Mouse (Mus musculus) gastrocnemius, postnatal 36 days (tissue): ENCODE results near the gene Grik2. TPM values are rescaled to one million over a fixed set of nuclear protein-coding genes. Genes with fewer than 3 reads are reported as not detected.
"Not testable (repeated sequence)": the region's sequence is repeated elsewhere in the genome, so short reads cannot be mapped to it uniquely, and the experiment has no call there.

Source experiments
- DNase-seq, 2 experiments: peaks; one replicate each; pipeline ENCODE4 v3.0.0; 2022
- intact Hi-C: fragments of 180-260 bp; cut with DNase I; formaldehyde crosslinking; loops from one replicate; pipeline ENCODE4 v1.15.1; 2025
- total RNA-seq, 2 experiments: library from RNA; stranded (reverse); gene quantifications; 2 replicates each; pipeline ENCODE4 v1.2.3; 2021

Gene Grik2
- total RNA-seq, 2 experiments from 2014 or later: 0.10 to 0.35 TPM

DNA sequence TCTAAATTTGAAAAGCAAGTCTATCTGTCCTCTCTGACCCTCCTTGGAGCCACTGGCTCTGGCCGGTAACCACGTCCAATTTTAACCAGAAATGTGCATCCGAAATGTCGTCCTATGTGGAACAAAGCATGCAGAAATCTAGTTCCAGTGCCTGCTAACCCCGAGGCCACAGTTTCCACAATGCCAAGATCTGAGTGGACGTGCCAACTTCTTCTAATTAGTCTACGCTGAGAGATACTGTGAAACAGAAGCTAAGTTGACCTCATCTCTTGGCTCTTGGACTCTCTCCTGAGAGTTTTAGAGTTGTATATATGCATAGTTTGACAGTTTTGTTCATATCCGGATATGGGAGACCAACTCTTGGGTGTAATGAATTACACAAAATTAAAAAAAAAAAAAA lies 84.1 kb downstream of the Grik2 start:
- DNase-seq: no peak
- intact Hi-C loops: no loop called here

DNA sequence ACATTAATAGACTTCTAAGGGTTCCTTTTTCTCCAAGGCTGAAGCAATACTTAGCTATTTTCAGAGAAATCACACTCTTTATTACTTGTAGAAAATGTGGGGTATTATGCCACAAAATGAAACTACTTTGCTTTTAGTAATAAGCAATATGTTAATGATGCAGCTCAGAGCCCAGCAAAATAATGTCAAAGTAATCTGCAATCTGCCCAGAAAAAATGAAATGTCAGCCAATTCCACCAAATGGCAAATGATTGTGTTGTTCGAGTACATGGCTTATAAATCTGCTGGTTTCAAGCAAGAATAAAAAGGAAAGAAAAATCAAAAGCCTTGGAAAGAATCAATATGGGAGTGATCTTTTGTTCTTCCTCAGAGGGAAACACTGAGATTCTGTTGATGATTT lies 136.2 kb downstream of the Grik2 start:
- intact Hi-C loops: no loop called here
- DNase-seq: no peak

DNA sequence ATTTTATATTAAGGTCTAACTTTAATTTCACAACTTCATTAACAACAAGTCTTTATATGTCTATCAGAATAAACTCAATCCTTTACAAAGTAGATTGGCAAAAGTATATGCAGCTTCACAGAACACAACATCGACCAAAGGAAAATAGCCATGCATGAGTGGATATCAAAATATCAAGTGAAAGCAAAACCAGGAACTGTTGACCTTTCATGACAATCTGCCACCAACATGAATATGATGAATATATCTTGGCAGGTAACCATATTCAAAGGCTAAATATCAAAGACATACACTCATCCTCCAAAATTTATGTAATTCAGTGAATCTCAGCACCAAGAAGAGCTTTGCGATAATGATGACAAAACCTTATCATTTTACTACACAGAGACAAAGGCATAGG lies 141.4 kb downstream of the Grik2 start:
- intact Hi-C loops: no loop called here
- DNase-seq: no peak

DNA sequence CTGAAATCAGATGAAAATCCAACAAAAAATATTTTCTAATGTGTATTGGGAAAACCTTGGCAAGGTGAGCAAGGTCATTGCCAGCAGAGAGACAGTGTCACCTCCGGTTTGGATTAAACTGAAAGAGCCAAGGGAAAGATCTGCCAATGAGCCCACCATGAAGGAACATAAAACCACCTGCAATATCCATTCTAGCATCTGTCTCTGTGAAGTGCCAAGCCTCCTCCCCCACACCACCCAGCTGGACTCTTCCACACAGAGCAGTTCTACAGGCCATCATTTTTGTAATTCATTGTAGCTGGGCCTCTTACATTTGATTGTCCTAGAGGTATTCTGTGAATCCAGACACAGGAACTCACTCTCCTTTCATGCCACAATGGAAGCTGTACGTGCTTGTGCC lies 148.7 kb downstream of the Grik2 start:
- DNase-seq: no peak
- intact Hi-C loops: no loop called here

DNA sequence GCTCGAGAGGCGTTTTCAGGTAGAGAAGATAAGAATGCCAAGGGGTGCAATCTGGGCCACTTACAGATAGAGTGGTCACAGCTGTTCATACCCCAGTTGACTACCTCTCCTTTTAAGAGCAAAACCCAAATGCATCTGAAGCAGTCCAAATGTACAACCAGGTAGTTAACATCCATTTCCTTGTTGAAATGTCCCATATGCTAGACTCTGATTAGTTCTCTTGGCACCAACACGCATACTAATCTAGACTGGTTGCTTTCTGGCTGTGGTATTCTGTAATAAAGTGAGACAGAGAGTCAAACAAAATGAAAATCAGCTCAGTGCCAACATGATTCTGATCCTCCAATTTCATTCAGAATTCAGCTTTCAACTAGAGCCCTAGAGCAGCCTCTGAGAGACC lies 164.6 kb downstream of the Grik2 start:
- intact Hi-C loops: no loop called here

DNA sequence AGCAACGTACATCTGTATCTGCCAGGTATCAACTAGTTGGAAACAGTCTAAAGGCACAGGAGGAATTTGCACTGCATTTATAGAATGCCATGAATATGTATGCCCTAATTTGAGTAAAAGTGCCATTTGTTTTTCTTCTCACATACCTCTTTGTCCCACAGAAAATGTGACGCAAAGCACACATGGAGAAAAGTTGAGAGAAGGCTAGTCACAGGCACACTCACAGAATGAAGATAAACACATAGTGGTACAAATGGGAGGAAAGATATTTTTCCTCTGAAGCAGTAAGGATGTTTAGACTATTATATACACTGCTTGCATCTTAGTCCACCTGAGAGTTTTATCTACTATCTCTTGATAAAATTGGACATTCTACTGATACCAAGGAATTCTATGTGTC lies 190.9 kb downstream of the Grik2 start:
- no peak for DNase-seq
- intact Hi-C loops: no loop called here

More for the DNA sequence above, 164.6 kb downstream of the Grik2 start:
- no peak for DNase-seq

DNA sequence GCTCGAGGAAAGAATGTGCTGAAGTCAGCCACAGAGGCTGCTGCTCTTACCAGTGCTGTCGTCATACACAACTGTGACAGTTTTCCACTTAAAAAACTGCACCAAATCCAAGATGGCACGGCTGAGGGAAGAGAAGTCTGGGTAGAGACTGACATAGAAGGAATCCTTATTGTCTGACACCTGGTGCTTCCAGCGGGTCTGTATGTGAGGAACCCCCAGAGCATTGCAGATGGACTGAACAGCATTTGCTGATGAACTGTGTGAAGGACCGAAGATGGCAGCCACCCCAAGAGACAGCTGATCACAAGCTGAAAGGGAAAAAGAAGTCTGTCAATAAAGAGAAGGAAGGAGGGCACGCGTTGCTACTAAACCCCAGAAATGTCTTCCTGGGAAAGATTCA lies 215.1 kb downstream of the Grik2 start:
- intact Hi-C loops: no loop called here
- no peak for DNase-seq

DNA sequence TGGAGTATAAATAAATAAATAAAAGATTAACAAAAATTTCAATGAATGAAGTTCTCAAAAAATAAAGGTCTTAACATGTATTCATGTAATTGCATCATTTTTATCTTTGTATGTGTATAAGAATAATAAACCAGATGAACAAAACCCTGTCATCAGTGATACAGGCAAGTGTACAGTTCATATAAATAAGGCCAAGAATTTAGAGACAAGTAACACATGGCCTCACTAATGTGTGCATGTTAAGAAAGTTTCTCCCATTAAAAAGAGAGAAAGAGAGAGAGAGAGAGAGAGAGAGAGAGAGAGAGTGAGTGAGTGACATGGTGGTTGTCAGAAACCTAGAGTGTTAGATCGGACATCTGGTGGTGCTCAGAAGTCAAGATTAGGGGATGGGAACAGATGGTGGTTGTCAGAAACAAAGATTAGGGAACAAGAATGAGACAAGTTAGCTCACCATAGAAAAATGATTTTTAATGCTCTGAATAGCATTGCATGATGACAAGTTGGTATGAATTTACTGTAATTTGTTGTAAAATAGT lies 228.6 kb downstream of the Grik2 start:
- DNase-seq: no peak
- intact Hi-C loops: no loop called here

DNA sequence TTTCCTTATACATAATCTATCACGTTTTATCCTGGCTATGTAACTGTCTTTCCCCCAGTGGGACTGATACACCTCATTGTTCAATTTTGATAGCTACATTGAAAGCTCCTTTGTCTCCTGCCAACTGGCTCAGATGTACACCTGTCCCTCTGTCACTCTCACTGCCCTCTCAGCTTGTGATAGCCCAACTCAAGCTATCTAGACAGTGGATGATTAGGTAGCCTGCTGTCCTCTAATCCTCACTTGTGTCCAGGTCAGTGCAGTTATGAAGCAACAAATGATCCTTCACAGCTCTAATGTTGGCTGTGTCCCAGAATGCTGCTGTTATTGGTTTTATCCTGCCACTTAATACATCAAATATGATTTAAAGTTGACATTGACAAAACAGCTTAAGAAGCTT lies 246.3 kb downstream of the Grik2 start:
- no peak for DNase-seq
- intact Hi-C loops: no loop called here

DNA sequence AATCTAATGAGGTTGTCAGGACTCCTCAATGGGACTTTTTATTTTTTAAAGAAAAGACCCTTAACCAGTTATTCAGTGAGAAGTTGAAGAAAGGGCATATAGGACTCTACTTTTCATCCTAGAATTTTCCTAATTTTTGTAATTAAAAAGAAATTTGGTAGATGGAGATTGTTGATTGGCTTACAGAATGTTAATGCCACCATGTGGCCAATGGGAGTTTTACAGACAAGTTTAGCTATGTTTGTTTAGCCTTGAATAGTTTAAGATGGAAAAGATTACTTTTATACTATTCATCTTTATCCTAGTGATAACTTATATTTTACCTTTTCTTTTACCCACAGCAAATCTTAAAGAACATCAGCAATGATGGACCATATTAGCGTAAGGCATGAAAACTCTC lies 268.8 kb downstream of the Grik2 start:
- DNase-seq: no peak
- intact Hi-C loops: no loop called here

DNA sequence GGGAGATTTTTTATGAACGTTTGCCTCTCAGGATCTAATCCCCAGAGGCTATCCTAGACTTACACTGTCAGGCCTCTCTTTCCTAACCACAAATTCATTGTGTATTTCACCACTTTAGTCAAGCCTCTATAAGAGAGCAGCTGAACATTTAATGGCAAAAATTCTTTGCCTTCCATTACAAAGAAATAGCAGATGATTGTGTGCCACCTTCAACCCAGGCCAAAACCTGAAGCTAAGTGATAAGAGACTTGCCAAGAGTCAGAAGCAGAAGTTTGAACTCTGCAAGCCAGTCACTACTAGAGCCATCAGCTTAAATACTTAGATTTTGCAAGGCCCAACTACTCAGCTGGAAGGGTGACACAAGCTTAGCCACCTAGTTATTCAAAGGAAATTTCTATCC lies 287.9 kb downstream of the Grik2 start:
- intact Hi-C loops: no loop called here
- DNase-seq: no peak

DNA sequence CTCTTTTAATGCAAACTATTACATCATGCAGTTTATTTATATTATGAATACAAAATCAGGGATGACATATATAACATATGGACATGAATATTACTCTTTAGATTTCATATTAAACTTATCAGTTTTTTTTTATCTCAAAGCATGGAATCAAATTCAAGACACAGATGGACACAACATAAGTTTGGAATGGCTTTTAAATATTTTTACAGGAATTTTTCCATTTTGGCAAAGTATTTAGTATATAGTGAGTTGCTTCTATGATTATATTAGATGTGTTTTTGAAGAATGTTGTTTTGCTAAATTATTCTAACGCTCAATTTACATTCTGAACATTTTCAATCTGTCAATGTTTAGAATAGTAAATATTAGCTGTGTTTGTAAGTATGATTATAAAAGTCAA lies 291.3 kb downstream of the Grik2 start:
- DNase-seq: no peak
- intact Hi-C loops: no loop called here

DNA sequence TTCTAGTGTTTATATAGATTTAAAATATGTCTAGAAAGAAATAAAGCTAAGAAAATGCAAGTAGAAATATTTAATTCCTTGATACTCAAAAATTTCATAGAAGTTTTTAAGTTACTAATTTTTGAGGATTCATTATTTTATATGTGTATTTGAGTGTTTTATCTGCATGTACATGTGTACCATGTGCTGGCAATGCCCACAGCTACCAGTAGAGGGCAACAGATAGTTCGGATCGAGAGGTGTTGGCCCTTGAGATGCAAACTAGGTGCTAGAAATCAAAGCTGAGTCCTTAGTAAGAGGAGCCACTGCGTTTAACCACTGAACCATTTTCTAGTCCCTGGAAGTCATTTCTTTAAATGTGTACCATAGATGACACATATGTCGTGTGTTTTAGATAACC lies 307.1 kb downstream of the Grik2 start:
- no peak for DNase-seq
- intact Hi-C loops: no loop called here

DNA sequence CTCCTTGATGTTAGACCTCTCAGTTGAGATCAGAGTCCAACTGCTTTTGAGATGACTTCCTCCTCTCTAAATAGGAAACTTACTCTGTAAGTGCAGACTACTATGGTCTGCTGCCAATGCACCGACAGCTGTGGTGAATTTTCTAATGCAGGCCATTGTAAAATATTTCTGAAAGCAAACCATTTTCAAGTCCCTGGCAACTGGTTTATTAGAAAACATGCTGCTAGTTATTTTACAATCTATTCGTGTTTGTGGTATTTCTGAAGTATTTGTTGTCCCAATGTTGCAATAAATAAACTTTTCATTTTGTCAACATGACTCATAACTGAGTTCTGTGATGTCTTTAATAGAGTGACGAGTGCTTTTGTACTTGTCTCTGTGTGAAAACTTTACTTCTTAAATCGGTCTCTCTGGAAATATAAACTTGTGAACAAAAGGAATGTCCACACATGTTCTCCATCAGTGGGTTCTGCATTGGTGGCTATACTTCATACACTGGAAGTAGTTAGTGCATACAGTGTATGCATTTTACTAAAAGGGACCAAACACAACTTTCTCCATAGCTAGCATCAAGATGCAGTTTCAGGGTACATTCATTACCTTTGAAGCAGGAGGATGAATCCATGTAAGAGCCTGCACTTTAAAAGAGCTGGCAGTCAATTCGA lies 308.3 kb downstream of the Grik2 start:
- no peak for DNase-seq
- intact Hi-C loops: no loop called here

DNA sequence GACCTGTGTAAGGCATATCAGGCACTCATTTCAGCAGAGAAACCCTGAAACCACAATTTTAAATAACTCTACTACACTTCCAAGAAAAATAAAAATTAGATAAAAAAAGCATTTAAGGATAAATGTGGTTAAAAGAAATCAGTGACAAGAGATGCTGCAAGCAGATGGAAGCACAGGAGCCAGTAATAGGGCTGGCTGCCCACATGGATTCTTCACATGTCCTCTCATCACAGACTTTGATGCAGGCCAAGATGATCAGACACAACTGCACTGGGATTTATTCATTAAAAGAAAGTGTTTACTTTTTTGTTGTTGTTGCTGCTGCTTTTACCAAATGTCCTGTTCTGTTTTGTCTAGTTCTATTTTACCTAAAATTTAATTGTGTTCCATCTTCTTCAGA lies 315.0 kb downstream of the Grik2 start:
- intact Hi-C loops: no loop called here
- no peak for DNase-seq

DNA sequence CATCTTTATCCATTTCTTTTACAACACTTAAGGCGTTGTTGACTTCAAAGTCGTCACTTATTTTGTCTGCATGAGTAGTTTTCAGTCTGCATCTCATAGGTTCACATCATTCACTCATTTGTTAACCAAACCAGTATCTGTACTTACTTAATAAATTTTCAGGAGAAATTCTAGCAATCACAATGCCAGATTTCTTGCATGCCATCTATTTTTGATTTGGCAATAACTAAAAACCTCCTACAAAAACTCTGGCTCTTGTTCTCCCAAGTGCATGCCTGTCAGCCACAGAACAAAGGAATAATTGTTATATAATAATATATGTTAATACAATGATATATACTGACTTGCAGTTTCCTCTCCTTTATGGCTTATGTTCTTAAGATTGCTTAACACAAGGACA lies 331.8 kb downstream of the Grik2 start:
- intact Hi-C loops: no loop called here
- no peak for DNase-seq

DNA sequence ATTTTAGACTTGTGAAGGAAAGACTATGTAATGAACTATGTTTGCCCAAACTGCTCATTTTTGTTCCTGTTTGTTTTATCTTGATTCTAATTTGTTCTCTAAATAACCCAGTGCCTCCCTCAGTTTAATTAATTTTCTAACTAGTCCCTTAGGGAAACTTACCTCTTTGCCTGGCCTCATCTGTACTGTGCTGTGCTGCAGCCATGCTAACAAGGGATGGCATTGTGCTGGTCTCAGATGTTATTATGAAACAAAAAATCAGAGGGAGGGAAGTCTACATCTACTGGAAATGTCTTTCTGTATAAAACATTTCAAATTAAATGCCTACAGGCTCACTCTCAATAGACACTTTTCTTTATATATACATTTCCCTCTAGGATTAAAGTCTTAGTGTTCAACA lies 335.0 kb downstream of the Grik2 start:
- DNase-seq: no peak
- intact Hi-C loops: no loop called here

DNA sequence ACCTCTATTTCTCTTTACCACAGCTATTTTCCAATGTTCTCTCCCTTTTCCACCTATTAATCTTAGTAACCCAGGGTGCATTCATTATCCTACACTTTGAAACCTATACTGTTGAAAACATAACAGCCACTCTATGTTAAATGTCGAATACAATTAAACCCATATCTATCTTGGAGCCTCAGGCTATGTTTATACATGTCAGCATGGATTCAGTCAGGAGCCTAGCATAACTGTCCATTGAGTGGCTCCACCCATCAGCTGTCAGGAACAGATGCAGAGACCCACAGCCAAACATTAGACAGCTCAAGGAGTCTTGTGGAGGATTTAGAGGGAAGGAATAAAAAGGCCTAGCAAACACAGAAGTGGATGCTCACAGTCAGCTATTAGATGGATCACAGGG lies 347.2 kb downstream of the Grik2 start:
- no peak for DNase-seq
- intact Hi-C loops: no loop called here

DNA sequence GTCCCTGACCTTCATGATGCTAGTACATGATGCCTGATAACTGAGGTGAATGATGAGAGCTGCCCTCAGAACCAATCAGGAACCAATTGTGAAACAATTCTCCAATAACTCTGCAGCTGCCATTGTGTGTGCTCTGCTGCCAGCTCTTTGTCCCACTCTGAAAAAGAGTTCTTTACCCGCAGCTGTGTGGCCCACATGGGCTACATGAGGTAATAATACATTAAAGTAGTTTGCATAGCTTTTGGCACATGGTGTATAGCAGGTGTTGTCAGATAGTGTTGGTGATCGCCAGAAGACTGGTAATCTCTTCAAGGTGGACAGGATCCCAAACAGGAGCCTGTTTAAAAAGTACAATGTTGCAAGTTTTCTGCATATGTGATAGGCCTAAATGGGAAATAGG lies 351.5 kb downstream of the Grik2 start:
- intact Hi-C loops: no loop called here
- DNase-seq: no peak

DNA sequence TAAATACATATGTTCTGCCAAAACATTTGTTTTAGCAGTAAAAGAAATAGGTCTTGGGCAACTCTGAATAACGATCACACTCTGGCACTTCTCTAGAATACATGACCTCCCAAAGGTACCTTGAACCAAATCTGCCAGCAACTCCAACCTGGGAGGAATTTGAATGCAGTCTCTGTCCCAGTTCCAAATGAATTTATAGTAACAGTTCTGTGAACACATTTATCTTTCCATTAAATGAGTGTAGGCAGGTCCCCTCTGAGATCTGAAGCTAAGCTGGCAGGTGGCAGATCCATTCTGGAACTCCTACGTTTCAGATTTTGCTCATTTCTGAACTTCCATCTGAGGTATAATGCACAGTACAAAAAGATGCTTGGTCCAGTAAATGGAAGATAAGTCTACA lies 352.3 kb downstream of the Grik2 start:
- DNase-seq: no peak
- intact Hi-C loops: no loop called here

DNA sequence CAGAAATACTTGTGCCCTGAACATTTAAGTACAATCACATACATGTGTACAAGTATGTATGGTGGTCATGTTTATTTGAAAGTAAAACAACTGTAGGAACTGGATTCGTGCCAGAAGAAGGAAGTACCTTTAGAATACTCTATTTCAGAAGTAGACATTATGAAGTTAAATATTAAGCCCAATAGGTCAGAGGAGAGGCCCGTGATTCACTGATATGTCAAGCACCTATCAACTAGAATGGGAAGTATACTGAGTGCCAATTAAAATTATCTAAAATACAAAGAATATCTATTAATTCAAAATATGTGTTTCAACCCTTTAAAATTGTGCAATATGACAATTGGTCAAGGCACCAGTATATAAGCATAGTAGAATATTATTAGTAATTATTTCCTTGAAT lies 355.7 kb downstream of the Grik2 start:
- DNase-seq: no peak
- intact Hi-C loops: no loop called here

DNA sequence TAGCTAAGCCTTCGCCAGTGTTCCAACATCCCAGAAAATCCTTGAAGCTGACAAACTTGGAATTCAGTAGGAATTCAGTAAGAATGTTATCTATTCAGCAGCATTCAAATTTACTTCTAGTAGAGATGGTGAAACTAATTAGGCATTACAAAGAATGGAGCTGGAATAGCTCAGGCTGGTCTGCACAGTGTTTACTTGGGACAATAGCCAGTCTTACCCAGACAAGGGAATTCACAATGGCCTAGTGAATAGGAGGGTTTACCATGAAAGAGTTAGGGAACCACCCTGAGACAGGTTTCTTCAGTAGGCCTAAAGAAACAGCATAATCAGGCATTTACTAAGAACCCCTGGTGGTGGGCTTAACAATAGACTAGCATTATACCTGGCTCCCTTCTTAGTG lies 371.4 kb downstream of the Grik2 start:
- intact Hi-C loops, DNase-seq: not testable (repeated sequence)

DNA sequence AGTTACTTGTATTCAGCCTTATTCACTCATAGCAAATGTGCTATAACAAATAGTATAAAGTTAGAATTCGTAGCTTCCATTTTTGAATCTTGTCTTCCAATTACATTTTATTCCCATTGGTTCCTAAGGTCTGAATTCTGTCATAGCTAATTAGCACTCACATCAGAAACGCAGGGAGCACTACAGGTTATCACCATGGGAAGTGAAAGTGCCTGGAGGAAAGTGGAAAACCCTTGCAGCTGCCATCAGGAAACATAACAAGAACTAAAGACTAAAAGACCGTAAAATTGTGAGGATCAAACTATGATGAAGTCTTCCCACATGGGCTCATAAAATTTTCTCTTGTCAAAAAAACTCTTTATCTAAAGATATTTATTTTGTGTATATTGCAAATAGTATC lies 405.6 kb downstream of the Grik2 start:
- no peak for DNase-seq
- intact Hi-C loops: no loop called here
